Mouse (Mus musculus) urinary bladder, postnatal 25 days (tissue): ENCODE results near the gene Nanos1.
A peak's percentile ranks its signal among the peaks of the same experiment; 100 is the strongest.

Experiments
- DNase-seq: peaks from one replicate; pipeline ENCODE4 v3.0.0; 2022; ENCODE audit warnings: low spot score

Nanos1 gene

GRCm38 (mm10) chr19:60755438-60756191, at the start of gene Nanos1:
Nanos1 (plus strand) TSS chr19:60755987.
- DNase-seq, result peak; percentile 81

- DNase-seq, result no peak
Observed at GRCm38 (mm10) chr19:60709193-60709900, 46.4 kb upstream of the Nanos1 start.

- no peak for DNase-seq
Observed at GRCm38 (mm10) chr19:60710196-60710595, 45.6 kb upstream of the Nanos1 start.

- DNase-seq, result no peak
Observed at GRCm38 (mm10) chr19:60712577-60712976, 43.2 kb upstream of the Nanos1 start.

GRCm38 (mm10) chr19:60716381-60716780, 39.4 kb upstream of the Nanos1 start:
- DNase-seq, result no peak

- peak; percentile 6 for DNase-seq
Observed at GRCm38 (mm10) chr19:60730281-60730852, 25.4 kb upstream of the Nanos1 start.

GRCm38 (mm10) chr19:60731299-60731698, 24.5 kb upstream of the Nanos1 start:
- DNase-seq, result no peak

GRCm38 (mm10) chr19:60731966-60732365, 23.8 kb upstream of the Nanos1 start:
- no peak for DNase-seq

GRCm38 (mm10) chr19:60740560-60740959, 15.2 kb upstream of the Nanos1 start:
- no peak for DNase-seq

- DNase-seq, result no peak
Observed at GRCm38 (mm10) chr19:60743767-60744547, 11.8 kb upstream of the Nanos1 start.

- no peak for DNase-seq
Observed at GRCm38 (mm10) chr19:60747801-60748200, 8.0 kb upstream of the Nanos1 start.

- DNase-seq, result peak; percentile 15
Observed at GRCm38 (mm10) chr19:60756192-60757098, 658 bp downstream of the Nanos1 start.

- DNase-seq, result no peak
Observed at GRCm38 (mm10) chr19:60757099-60757785, 1.5 kb downstream of the Nanos1 start.

GRCm38 (mm10) chr19:60758896-60759835, 3.4 kb downstream of the Nanos1 start:
- no peak for DNase-seq

- DNase-seq, result no peak
Observed at GRCm38 (mm10) chr19:60773366-60773765, 17.6 kb downstream of the Nanos1 start.

GRCm38 (mm10) chr19:60782034-60782433, 26.2 kb downstream of the Nanos1 start:
- DNase-seq, result no peak

GRCm38 (mm10) chr19:60784712-60785111, 28.9 kb downstream of the Nanos1 start:
- no peak for DNase-seq

- DNase-seq, result no peak
Observed at GRCm38 (mm10) chr19:60787465-60788150, 31.8 kb downstream of the Nanos1 start.
